Mouse (Mus musculus) MEL (cell line): Measurements from ENCODE around the gene Usp40. TPM values are rescaled to one million over a fixed set of nuclear protein-coding genes. Genes with fewer than 3 reads are reported as not detected.

ENCODE experiments used
- DNase-seq: peaks from one replicate; pipeline ENCODE4 v3.0.0; 2011; ENCODE audit warnings: low read depth, low spot score
- H3K27ac ChIP-seq: 2 replicates; pipeline ENCODE4 v1.5.1; 2012; ENCODE audit warnings: low read depth, mild to moderate bottlenecking, control low read depth, low read length, moderate library complexity; ENCODE audit not compliant: control insufficient read depth
- H3K27me3 ChIP-seq, 2 experiments: fragments of 150-350 bp in 1 of 2; sonication (generic) in 1 of 2; 2 replicates each; pipeline ENCODE4 v1.6.1; 2012; ENCODE audit warnings: low read length in 2 of 2, mild to moderate bottlenecking in 2 of 2, improper control_type of control experiment in 1 of 2, moderate library complexity in 1 of 2; ENCODE audit not compliant: insufficient read depth in 2 of 2, control insufficient read depth in 1 of 2
- H3K36me3 ChIP-seq, 2 experiments: 2 replicates each; pipeline ENCODE4 v1.6.1; 2012 to 2014; ENCODE audit warnings: low read length in 2 of 2, improper control_type of control experiment in 1 of 2, inconsistent platforms in 1 of 2, mild to moderate bottlenecking in 1 of 2; ENCODE audit not compliant: insufficient read depth in 2 of 2, control insufficient read depth in 1 of 2
- H3K4me1 ChIP-seq, 2 experiments: fragments of 150-350 bp in 1 of 2; sonication (generic) in 1 of 2; 2 replicates each; pipeline ENCODE4 v1.6.1; 2012; ENCODE audit warnings: low read length in 2 of 2, improper control_type of control experiment in 1 of 2, mild to moderate bottlenecking in 1 of 2; ENCODE audit not compliant: insufficient read depth in 2 of 2, control insufficient read depth in 1 of 2
- H3K4me3 ChIP-seq, 2 experiments: fragments of 150-350 bp in 1 of 2; sonication (generic) in 1 of 2; 2 replicates each; pipeline ENCODE4 v1.5.1; 2012; ENCODE audit warnings: low read depth in 2 of 2, low read length in 2 of 2, mild to moderate bottlenecking in 2 of 2, moderate library complexity in 2 of 2, control low read depth in 1 of 2, improper control_type of control experiment in 1 of 2; ENCODE audit not compliant: control insufficient read depth in 1 of 2, insufficient read depth in 1 of 2
- H3K79me2 ChIP-seq: 2 replicates; pipeline ENCODE4 v1.6.1; 2012; ENCODE audit warnings: mild to moderate bottlenecking, low read length, moderate library complexity; ENCODE audit not compliant: control insufficient read depth, poor library complexity, insufficient read depth
- H3K9ac ChIP-seq: 2 replicates; pipeline ENCODE4 v1.6.1; 2012; ENCODE audit warnings: low read depth, mild to moderate bottlenecking, control low read depth, low read length, moderate library complexity; ENCODE audit not compliant: control insufficient read depth, poor library complexity, severe bottlenecking
- H3K9me3 ChIP-seq: fragments of 150-350 bp; sonication (generic); replicated peaks from 2 replicates; pipeline ENCODE4 v1.6.1; 2012; ENCODE audit warnings: mild to moderate bottlenecking, low read length, improper control_type of control experiment, moderate library complexity; ENCODE audit not compliant: insufficient read depth
- BHLHE40 ChIP-seq: IDR thresholded peaks from 2 replicates; pipeline ENCODE4 v1.6.1; 2012; ENCODE audit warnings: low read depth, mild to moderate bottlenecking, inconsistent platforms, low read length, improper control_type of control experiment, borderline replicate concordance
- CHD2 ChIP-seq: IDR thresholded peaks from 2 replicates; pipeline ENCODE4 v1.6.1; 2011; ENCODE audit warnings: low read length, improper control_type of control experiment
- CTCF ChIP-seq, 3 experiments: IDR thresholded peaks in 2 of 3; conservative IDR thresholded peaks in 1 of 3; 2 replicates each; pipeline ENCODE4 v1.5.1; 2011 to 2012; ENCODE audit warnings: low read length in 3 of 3, low read depth in 2 of 3, mild to moderate bottlenecking in 2 of 3, improper control_type of control experiment in 1 of 3, inconsistent platforms in 1 of 3, mixed read lengths in 1 of 3, moderate library complexity in 1 of 3; ENCODE audit not compliant: control insufficient read depth in 1 of 3, insufficient read depth in 1 of 3, poor library complexity in 1 of 3, severe bottlenecking in 1 of 3
- E2F4 ChIP-seq: IDR thresholded peaks from 2 replicates; pipeline ENCODE4 v1.6.1; 2011; ENCODE audit warnings: low read depth, low read length, improper control_type of control experiment, borderline replicate concordance
- ELF1 ChIP-seq: IDR thresholded peaks from 2 replicates; pipeline ENCODE4 v1.6.1; 2014; ENCODE audit warnings: low read depth, mild to moderate bottlenecking, inconsistent platforms, low read length, improper control_type of control experiment, moderate library complexity
- EP300 ChIP-seq, 2 experiments: IDR thresholded peaks; 2 replicates each; pipeline ENCODE4 v1.6.1; 2011; ENCODE audit warnings: improper control_type of control experiment in 2 of 2, low read length in 2 of 2, low read depth in 1 of 2, mild to moderate bottlenecking in 1 of 2
- GABPA ChIP-seq: IDR thresholded peaks from 2 replicates; pipeline ENCODE4 v1.6.1; 2012; ENCODE audit warnings: low read depth, mild to moderate bottlenecking, inconsistent platforms, low read length, improper control_type of control experiment, moderate library complexity
- GATA1 ChIP-seq: IDR thresholded peaks from 2 replicates; pipeline ENCODE4 v1.6.1; 2011; ENCODE audit warnings: low read depth, low read length, improper control_type of control experiment
- KAT2A ChIP-seq: conservative IDR thresholded peaks from 2 replicates; pipeline ENCODE4 v1.6.1; 2012; ENCODE audit warnings: low read depth, low read length, improper control_type of control experiment, inconsistent platforms
- MAFK ChIP-seq: IDR thresholded peaks from 2 replicates; pipeline ENCODE4 v1.6.1; 2011; ENCODE audit warnings: low read depth, mild to moderate bottlenecking, low read length, improper control_type of control experiment, borderline replicate concordance
- MAX ChIP-seq: IDR thresholded peaks from 2 replicates; pipeline ENCODE4 v1.6.1; 2011; ENCODE audit warnings: low read length, improper control_type of control experiment
- MEF2A ChIP-seq: IDR thresholded peaks from 2 replicates; pipeline ENCODE4 v1.6.1; 2014; ENCODE audit warnings: low read depth, mild to moderate bottlenecking, inconsistent platforms, low read length, improper control_type of control experiment; ENCODE audit not compliant: poor library complexity, insufficient replicate concordance, severe bottlenecking; ENCODE audit errors: extremely low read depth
- MXI1 ChIP-seq: IDR thresholded peaks from 2 replicates; pipeline ENCODE4 v1.6.1; 2011; ENCODE audit warnings: mild to moderate bottlenecking, low read depth, low read length, improper control_type of control experiment
- MYC ChIP-seq: IDR thresholded peaks from 2 replicates; pipeline ENCODE4 v1.6.1; 2011; ENCODE audit warnings: low read depth, mild to moderate bottlenecking, low read length, improper control_type of control experiment, moderate library complexity
- NELFE ChIP-seq: IDR thresholded peaks from 2 replicates; pipeline ENCODE4 v1.6.1; 2011; ENCODE audit warnings: low read depth, low read length, improper control_type of control experiment
- NRF1 ChIP-seq: IDR thresholded peaks from 2 replicates; pipeline ENCODE4 v1.6.1; 2014; ENCODE audit warnings: low read depth, mild to moderate bottlenecking, inconsistent platforms, low read length, improper control_type of control experiment, moderate library complexity; ENCODE audit not compliant: poor library complexity, insufficient read depth, severe bottlenecking
- POLR2A ChIP-seq, 2 experiments: IDR thresholded peaks; 2 replicates each; pipeline ENCODE4 v1.6.1; 2011 to 2012; ENCODE audit warnings: low read length in 2 of 2, mild to moderate bottlenecking in 2 of 2, control low read depth in 1 of 2, improper control_type of control experiment in 1 of 2, low read depth in 1 of 2, moderate library complexity in 1 of 2; ENCODE audit not compliant: control insufficient read depth in 1 of 2, insufficient read depth in 1 of 2, poor library complexity in 1 of 2
- POLR2AphosphoS2 ChIP-seq: IDR thresholded peaks from 2 replicates; pipeline ENCODE4 v1.6.1; 2011; ENCODE audit warnings: low read length, improper control_type of control experiment
- POLR2AphosphoS5 ChIP-seq: IDR thresholded peaks from 2 replicates; pipeline ENCODE4 v1.6.1; 2012; ENCODE audit warnings: low read depth, borderline replicate concordance, mild to moderate bottlenecking, inconsistent platforms, low read length, moderate library complexity, mixed read lengths
- RAD21 ChIP-seq: IDR thresholded peaks from 2 replicates; pipeline ENCODE4 v1.6.1; 2011; ENCODE audit warnings: mild to moderate bottlenecking, low read depth, low read length, improper control_type of control experiment
- RCOR1 ChIP-seq: IDR thresholded peaks from 2 replicates; pipeline ENCODE4 v1.6.1; 2012; ENCODE audit warnings: low read depth, mild to moderate bottlenecking, inconsistent platforms, low read length, improper control_type of control experiment
- SMC3 ChIP-seq: IDR thresholded peaks from 2 replicates; pipeline ENCODE4 v1.6.1; 2011; ENCODE audit warnings: low read depth, low read length, improper control_type of control experiment
- TAL1 ChIP-seq: IDR thresholded peaks from 2 replicates; pipeline ENCODE4 v1.6.1; 2012; ENCODE audit warnings: mild to moderate bottlenecking, inconsistent platforms, low read length, moderate library complexity, mixed read lengths
- TBP ChIP-seq: IDR thresholded peaks from 2 replicates; pipeline ENCODE4 v1.8.0; 2011; ENCODE audit warnings: low read depth, low read length, improper control_type of control experiment
- TCF12 ChIP-seq: IDR thresholded peaks from 2 replicates; pipeline ENCODE4 v1.6.1; 2014; ENCODE audit warnings: low read depth, mild to moderate bottlenecking, inconsistent platforms, low read length, improper control_type of control experiment, moderate library complexity
- UBTF ChIP-seq: IDR thresholded peaks from 2 replicates; pipeline ENCODE4 v1.6.1; 2012; ENCODE audit warnings: low read depth, mild to moderate bottlenecking, inconsistent platforms, low read length, improper control_type of control experiment, moderate library complexity, borderline replicate concordance; ENCODE audit not compliant: insufficient read depth
- USF1 ChIP-seq: IDR thresholded peaks from 2 replicates; pipeline ENCODE4 v1.6.1; 2014; ENCODE audit warnings: low read depth, mild to moderate bottlenecking, inconsistent platforms, low read length, improper control_type of control experiment, moderate library complexity
- ZC3H11A ChIP-seq: IDR thresholded peaks from 2 replicates; pipeline ENCODE4 v1.6.1; 2012; ENCODE audit warnings: low read depth, mild to moderate bottlenecking, inconsistent platforms, low read length, improper control_type of control experiment
- ZKSCAN1 ChIP-seq: IDR thresholded peaks from 2 replicates; pipeline ENCODE4 v1.6.1; 2012; ENCODE audit warnings: low read depth, mild to moderate bottlenecking, inconsistent platforms, low read length, improper control_type of control experiment, moderate library complexity
- polyA plus RNA-seq, 2 experiments: library from polyadenylated mRNA; stranded (reverse) in 1 of 2; unstranded in 1 of 2; fragments of >175 nt in 1 of 2; fragments of >200 nt in 1 of 2; gene quantifications; 2 replicates each; pipeline versions ENCODE4 v1.2.1 to v1.2.4; 2012; ENCODE audit warnings: low replicate concordance in 2 of 2, low read depth in 1 of 2; ENCODE audit not compliant: insufficient read length in 2 of 2, insufficient read depth in 1 of 2, missing spikeins in 1 of 2
- total RNA-seq: library from RNA; depleted of rRNA; stranded (reverse); fragments of 300-350 nt; gene quantifications from 2 replicates; pipeline ENCODE4 v1.2.3, GENCODE M21; 2012

The Usp40 gene
- total and polyA plus RNA-seq, 3 experiments, result 8.9 to 10.1 TPM; not detected in 1

GRCm38 (mm10) chr1:87922666-87923065 lies 85.7 kb downstream of the Usp40 start:
- Histone ChIP-seq H3K9me3 (no peaks in the 10 kb centered on the region), H3K27ac (no peak overlapping the region), H3K4me3 (no peak overlapping the region), H3K27me3 (no peaks in the 10 kb centered on the region)
- TF ChIP-seq GABPA (no peak), EP300 (IDR thresholded peaks at IDR 0.05; ENCODE audit: low read depth in 1 of 2, low read length in 2 of 2) (no peak), TBP (no peak), UBTF (no peak), ELF1 (no peak), MAFK (no peak), CTCF (IDR thresholded peaks at IDR 0.05 in 2 of 3, conservative IDR thresholded peaks at IDR 0.05 in 1 of 3; ENCODE audit: control insufficient read depth in 1 of 3, insufficient read depth in 1 of 3, low read depth in 2 of 3, low read length in 3 of 3, poor library complexity in 1 of 3, severe bottlenecking in 1 of 3) (peak; percentile 19 to 65 (median 23); a peak in 4 of 6 replicates), MXI1 (no peak), ZC3H11A (peak; percentile 50), BHLHE40 (no peak), ZKSCAN1 (no peak), MAX (no peak), TCF12 (no peak), RAD21 (peak; percentile 78), RCOR1 (no peak), KAT2A (no peak), MEF2A (no peak), SMC3 (peak; percentile 65), TAL1 (no peak)
- TF ChIP-seq, all 39 proteins: peak for 4
- Histone ChIP-seq H3K36me3 (peaks cover 0 to 7% of the 10 kb centered on the region in 2 experiments; a peak in 2 of 4 replicates), H3K79me2 (no peaks in the 10 kb centered on the region), H3K4me1 (no peaks in the 10 kb centered on the region), H3K9ac (no peak overlapping the region)
- peak; percentile 30 for DNase-seq

GRCm38 (mm10) chr1:87920056-87920614 lies 88.2 kb downstream of the Usp40 start:
- no peaks in the 10 kb centered on the region for H3K4me1 ChIP-seq
- no peaks in the 10 kb centered on the region for H3K27me3 ChIP-seq
- no peak for DNase-seq
- H3K4me3 ChIP-seq, result no peak overlapping the region
- no peak overlapping the region for H3K9ac ChIP-seq
- TF ChIP-seq ZKSCAN1 (no peak), EP300 (IDR thresholded peaks at IDR 0.05; ENCODE audit: low read depth in 1 of 2, low read length in 2 of 2) (no peak), NELFE (no peak), POLR2AphosphoS2 (no peak), UBTF (no peak), POLR2AphosphoS5 (no peak), NRF1 (no peak), CTCF (IDR thresholded peaks at IDR 0.05 in 2 of 3, conservative IDR thresholded peaks at IDR 0.05 in 1 of 3; ENCODE audit: control insufficient read depth in 1 of 3, insufficient read depth in 1 of 3, low read depth in 2 of 3, low read length in 3 of 3, poor library complexity in 1 of 3, severe bottlenecking in 1 of 3) (no peak), GABPA (no peak), USF1 (no peak), SMC3 (no peak), CHD2 (no peak), POLR2A (IDR thresholded peaks at IDR 0.05; ENCODE audit: control insufficient read depth in 1 of 2, insufficient read depth in 1 of 2, low read depth in 1 of 2, low read length in 2 of 2, poor library complexity in 1 of 2) (no peak), GATA1 (no peak), MYC (no peak), MAX (no peak), E2F4 (no peak), MEF2A (no peak)
- peaks cover 0 to 9% of the 10 kb centered on the region in 2 experiments; a peak in 2 of 4 replicates for H3K36me3 ChIP-seq
- H3K27ac ChIP-seq, result no peak overlapping the region
- no peaks in the 10 kb centered on the region for H3K9me3 ChIP-seq
- no peaks in the 10 kb centered on the region for H3K79me2 ChIP-seq
